Mouse (Mus musculus): ENCODE data around the gene Nog. TPM values are rescaled to one million over a fixed set of nuclear protein-coding genes. Genes with fewer than 3 reads are reported as not detected.

The Nog gene
- total RNA-seq (2021), result 10 to 100 TPM in 1 of 2 experiments, 1 to 10 TPM in 1; 9.6 to 12.7 TPM
- long read RNA-seq, transcript Nog-201 (1 exons, 1,695 nt), result major isoform, 7 of 7 reads
- long read RNA-seq, partial matches to known transcripts, result 0 of 7 reads
- long read RNA-seq, other reads (novel, unspliced or antisense), result 0 of 7 reads

DNA sequence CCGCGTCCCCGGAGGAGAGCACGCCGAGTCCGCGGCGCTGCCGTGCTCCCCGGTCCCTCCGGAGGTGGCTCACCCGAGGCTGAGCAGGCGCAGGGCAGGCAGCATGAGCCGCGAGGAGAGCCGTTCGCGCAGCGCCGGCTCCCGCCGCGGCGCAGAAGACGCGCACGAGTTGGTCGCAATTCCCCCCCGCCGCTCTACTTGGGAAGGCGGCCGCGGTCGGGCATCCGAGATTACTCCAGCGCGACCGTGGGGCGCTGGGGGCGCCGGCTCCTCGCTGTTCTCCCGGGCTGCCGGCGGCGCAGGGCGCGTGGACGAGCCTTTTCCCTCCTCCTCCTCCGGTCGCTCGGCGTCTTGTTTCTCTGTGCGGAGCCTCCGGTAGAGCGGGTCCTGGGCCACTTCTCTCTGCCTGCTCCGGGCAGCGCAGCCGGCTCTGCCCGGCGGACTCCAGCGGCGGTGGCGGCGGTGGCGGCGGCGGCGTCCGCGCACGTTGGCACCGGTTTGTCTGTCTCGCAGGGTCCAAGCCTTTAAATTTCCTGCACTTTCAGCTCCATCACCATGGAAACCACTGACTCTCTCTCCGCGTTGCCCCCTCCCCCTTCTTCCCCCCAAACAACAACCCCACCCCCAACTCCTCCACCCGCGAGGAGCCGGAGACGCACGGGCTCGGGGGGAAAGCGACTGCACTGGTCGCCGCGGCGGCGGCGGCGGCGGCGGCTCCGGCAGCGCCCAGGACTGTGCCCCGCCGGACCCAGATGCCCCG lies at the start of gene Nog:
Gene Nog (minus strand): TSS at position 277 of the 760 bp plus-strand sequence.
- peak; percentile 44 to 65 for DNase-seq (ENCODE audit: low spot score in 2 of 2)

DNA sequence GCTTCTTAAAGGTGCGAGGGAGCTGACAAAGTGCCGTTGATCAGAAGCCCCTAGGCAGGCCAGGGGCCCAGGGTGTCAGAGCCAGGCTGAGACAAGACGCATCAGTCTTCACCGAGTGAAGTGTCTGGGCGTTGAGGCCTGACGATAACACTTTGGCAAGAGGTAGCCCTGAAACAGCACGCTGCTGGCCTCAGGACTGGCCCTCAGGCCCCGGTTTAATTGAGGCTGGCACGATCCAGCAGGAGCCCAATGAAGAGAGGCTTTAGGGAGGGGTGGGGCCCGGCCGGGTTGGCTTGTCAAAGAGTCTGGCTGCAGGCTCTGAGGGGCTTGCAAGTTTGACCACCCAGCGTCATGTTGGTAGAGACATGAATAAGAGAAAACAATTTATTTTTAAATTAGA lies 38.1 kb upstream of the Nog start:
- DNase-seq (ENCODE audit: low spot score in 2 of 2), result no peak

DNA sequence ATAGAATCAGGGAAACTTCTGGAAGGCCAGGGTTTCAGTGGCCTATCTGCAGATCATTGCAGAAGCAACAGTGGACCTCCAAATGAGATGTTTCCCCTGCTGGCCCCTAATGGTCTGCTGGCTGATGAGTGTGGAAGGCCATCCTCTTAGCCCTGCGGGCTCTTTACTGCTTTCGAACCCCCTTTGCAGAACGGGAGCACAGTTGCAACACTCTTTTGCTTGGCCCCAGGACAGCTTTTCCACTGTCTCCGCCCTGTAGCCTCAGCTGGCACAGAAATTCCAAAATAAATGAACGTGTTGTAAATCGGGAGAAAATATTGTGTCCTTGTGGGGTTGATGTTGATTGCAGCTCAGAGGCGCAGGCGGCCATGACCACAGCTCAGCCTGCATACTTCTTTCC lies 37.7 kb upstream of the Nog start:
- DNase-seq (ENCODE audit: low spot score in 2 of 2), result no peak

DNA sequence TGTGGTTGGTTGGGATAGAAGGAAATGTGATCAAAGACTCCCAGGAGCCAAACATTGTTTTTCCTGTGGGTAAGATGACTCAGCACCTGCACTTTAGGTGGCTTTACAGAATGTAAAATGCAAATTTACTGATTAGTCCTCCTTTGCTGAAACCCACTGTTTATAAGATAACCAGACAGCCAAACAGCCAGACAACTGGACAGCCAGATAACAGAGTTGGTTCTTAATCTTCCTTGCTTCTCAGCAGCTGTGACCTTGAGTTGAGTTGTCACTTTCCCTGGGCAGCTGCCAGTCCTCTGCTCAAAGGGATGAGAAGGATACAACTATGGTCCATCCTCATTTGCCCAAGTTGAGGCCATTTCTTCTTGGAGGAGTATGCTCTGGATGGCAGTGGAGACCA lies 35.8 kb upstream of the Nog start:
- DNase-seq (ENCODE audit: low spot score in 2 of 2), result no peak

DNA sequence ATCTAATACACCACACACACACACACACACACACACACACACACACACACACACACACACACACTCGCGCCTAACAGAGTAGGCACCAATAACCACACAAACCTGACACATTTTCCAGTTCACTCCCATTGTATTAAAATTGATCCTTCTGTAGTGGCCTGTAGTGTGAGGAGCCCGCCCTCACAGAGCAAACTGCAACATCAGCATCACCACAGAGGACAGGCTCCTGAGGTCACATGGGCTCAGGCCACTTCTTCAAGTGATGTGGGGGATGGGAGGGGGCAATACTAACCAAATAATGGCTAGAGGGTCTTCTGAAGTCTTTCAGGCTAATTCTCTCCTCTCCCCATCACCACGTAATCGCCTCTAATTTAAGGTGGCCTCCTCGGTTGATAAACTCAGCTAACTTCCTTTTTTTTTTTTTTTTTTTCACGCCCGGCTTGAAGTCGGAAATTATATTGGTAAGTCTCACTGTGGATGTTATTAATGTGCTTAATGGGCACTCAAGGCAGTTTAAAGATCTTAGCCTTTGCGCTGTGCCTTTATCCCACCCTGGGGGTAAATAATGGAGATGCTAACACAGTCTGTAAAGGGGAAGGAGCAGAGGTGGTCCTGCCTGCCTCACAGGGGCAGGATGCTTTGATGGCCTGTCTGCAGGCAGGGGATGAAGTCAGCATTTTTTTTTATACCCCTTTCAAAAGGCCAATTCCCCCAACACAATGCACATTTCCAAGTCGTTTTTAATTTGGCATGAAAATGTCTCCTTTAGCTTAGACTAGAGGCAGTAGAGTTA lies 25.2 kb upstream of the Nog start:
- DNase-seq (ENCODE audit: low spot score in 2 of 2), result no peak

DNA sequence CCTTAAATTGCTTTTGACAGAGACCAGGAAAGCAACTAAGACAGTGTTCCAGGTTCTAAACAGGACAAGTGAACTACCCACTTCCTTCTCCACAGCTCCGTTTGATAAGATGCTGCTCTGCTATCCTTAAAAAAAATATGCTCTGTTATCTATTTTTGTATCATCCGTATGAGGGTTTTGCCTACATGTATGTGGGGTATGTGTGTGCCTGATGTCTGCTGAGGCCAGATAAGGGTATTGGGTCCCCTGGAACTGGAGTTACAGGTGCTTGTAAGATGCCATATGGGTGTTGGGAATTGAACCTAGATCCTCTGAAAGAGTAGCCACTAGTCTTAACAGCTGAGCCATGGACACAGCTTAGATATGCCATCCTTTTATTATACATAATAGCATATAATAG lies 19.6 kb upstream of the Nog start:
- DNase-seq (ENCODE audit: low spot score in 2 of 2), result no peak

DNA sequence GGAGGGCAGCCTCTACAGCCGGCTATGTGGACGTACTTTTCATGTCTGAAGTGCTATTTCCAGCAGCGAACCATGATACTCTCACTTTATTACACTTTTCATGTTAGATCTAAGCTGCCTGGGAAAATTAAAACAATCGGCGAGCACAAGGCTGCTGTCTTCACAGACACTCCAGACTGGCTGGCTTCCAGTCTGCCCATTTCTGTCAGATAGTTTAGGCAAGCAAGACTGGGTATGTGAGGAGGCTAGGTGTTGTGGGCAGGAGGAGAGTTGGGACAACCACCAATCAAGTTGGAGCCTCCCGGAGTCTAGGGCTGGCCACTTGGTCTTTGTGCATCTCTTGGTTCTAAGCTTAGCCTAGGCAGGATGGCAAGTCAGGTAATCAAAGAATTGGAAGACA lies 17.5 kb upstream of the Nog start:
- no peak for DNase-seq (ENCODE audit: low spot score in 2 of 2)

DNA sequence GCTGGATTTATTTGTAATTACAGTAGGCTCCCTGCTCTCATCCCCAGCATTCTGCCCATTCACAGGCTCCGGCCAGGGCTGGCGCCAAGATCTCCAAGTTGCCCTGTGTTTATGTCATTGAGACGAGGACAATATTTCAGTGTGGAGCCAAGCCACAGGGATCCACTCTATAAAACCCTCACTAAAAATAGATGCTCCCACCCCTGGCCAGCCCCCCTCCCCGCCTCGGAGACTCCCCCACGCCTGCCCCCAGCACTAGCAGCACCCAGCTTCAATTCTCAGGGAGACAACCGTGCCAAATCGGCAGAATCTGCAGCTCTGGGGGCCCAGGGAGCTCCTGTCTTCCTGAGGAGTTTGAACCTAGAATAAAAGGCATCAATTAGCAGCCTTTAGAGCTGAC lies 16.2 kb upstream of the Nog start:
- DNase-seq (ENCODE audit: low spot score in 2 of 2), result no peak

DNA sequence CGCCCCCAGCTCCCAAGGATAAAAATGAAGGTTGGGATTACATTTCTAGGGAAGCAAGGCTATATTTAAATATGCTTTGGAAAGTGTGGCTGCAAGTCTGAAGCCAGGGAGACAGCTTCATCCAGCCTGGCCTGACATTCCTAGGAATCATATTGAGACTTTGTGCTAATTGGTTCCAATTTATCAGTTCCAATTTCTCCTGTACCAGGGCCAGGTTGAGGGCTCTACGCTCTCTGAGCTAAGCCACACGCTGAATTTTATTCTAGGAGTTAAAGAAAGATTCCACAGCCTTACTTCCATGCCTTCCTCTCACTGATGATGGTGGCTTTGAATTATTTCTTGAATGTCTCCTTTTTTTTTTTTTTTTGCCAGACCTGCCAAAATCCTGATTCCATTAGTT lies 15.6 kb upstream of the Nog start:
- DNase-seq (ENCODE audit: low spot score in 2 of 2), result no peak

DNA sequence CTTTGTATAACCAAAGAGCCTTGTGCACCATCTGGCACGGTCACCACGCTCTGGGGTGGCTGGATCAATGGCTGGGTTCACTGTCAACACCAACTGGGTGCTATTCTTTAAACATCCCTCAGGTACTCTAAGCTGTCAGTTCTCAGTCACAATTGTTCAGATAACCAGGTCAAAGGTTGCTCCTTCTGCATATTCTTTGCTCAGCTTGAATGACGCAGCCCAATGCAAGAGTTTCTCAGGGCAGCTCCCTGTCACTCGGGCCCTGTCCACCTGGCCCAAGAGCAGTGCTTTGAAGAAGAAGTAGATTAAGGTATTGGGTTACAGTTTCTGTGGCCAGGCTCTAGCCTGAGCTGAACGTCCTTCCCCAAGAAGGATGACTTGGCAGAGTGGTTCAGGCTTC lies 12.2 kb upstream of the Nog start:
- no peak for DNase-seq (ENCODE audit: low spot score in 2 of 2)

DNA sequence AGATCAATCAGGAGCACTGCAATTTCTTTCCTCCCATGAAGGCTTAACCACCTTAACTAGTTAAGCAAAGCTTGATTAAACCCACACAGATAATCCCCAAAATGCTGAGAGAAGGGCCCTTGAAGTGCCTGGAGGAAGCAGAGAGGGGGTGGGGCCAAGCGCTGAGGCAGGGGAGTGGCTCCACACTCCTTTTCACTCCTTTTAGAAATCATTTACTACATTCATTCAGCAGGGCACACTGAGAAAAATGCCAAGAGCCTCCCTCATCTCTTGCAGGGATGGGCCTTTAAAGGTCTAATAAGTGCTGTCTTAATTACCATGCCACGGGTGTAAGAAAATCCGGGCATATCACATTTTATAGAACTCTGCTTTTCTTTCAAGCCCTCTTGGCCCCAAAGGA lies 10.2 kb upstream of the Nog start:
- DNase-seq (ENCODE audit: low spot score in 2 of 2), result no peak

DNA sequence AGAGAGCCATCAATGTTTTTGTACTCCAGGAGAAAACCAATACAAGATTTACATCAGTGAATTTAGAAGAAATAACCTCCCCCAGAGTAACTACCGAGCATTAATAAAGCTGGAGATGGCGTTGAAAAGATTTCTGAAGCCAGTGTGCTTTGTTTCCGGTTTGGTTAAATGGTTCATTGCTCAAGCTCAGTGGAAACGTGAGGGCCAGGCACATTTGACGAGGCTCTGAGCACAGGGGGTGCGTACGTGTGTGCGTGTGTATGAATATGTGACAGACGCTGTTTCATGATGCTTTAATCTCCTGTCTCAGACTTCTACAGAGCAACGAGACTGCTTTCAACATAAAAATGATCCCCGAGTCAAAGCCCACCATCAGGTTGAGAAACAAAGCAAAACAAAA lies 8.1 kb upstream of the Nog start:
- no peak for DNase-seq (ENCODE audit: low spot score in 2 of 2)

DNA sequence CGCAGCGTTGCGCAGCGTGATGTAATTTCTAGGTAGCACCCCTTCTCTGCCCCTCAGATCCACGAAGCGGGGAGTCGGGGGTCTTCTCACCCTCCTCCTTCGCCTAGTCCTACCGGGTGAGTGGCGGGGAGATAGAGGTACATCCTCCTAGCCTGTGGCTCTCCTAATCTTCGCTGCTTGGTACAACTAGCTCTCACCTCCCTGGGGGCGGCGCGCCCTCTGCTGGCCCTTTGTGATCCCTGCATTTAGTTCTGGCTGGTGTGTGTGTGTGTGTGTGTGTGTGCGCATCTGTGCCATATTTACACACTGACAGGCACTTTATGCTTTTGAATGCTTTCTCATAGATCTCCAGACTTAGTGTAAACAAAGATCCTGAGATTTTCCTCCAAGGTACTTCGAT lies 1.3 kb upstream of the Nog start:
- peak; percentile 83 to 88 for DNase-seq (ENCODE audit: low spot score in 2 of 2)

DNA sequence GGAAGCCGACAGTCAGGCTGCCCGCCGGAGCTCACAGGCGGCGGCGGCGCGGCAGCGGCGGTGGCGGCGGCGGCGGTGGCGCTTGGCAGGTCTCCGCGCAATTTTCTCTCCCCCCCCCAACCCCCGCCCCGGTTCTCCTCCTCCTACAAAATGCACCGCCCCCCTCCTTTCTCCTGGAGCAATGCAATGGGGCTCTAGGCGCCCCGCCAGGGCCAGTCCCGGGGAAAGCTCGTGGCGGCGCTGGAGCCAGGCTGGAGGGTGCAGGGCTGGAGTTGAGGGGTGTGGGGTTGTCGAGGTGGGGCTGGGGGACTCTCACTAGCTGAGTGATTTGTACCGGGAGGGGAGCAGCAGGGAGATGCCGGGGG lies 666 bp upstream of the Nog start:
- DNase-seq (ENCODE audit: low spot score in 2 of 2), result peak; percentile 65 to 80

DNA sequence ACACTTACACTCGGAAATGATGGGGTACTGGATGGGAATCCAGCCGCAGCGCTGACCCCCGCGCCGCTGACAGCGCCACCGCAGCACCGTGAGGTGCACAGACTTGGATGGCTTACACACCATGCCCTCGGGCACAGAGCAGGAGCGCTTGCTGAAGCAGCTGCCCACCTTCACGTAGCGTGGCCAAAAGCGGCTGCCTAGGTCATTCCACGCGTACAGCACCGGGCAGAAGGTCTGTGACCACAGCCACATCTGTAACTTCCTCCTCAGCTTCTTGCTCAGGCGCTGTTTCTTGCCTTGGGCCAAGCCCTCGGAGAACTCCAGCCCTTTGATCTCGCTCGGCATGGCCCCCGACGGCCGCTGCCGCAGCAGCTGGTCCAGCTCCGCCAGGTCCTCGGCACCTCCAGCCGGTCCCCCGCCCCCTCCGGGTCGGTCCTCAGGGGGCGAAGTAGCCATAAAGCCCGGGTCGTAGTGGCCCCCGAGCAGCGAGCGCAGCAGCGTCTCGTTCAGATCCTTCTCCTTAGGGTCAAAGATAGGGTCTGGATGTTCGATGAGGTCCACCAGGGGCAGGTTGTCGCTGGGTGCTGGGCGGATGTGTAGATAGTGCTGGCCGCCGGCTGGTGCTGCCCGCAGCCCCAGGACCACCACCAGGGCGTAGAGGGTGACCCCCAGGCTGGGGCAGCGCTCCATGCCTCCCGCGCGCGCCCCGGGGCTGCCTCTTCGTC lies 639 bp downstream of the Nog start:
- DNase-seq (ENCODE audit: low spot score in 2 of 2), result no peak

DNA sequence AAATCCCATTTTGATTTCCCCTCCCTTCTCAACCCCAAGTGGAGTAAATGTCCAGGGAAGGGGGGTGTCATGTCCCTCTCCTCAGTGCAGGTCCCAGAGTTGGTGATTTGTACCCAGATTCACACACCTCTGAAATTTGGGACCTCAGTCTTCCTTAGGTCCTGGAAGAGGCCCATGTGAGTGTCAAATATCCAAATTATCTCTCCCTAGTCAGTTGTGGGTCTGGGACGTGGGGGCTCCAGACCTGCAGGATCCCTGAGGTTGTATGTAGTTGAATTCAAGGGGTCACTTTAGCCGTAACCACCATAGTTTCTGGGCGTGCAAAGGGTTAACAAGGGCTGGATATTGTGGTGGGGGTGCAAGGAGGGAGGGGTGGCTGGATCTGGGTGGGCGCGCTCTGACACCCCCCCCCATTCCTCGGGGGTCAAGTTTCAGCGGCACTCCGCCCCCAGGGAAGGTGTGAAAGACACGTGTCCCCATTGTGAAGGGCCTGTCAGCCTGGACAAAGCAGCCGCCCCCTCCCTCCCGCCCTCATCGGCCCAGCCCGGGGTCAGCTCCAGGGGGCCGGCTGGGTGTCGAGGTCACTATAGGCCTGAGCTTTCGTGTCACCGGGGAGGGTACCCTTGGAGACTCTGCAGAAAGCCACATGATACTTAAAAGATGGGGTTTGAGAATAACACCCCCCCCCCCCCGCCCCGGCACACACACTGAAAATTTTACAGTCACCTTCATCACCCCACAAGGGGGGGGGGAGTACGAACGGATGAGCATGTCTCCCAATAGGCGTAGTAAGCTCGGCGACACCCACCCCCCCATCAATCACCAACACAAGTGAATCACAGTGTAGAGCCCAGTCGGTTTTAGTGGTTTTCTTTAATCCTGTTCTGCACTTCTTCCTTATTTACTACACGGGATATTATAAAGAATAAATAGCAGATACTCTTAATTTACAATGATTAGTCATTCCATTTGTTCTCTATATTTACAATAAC lies 2.1 kb downstream of the Nog start:
- no peak for DNase-seq (ENCODE audit: low spot score in 2 of 2)

DNA sequence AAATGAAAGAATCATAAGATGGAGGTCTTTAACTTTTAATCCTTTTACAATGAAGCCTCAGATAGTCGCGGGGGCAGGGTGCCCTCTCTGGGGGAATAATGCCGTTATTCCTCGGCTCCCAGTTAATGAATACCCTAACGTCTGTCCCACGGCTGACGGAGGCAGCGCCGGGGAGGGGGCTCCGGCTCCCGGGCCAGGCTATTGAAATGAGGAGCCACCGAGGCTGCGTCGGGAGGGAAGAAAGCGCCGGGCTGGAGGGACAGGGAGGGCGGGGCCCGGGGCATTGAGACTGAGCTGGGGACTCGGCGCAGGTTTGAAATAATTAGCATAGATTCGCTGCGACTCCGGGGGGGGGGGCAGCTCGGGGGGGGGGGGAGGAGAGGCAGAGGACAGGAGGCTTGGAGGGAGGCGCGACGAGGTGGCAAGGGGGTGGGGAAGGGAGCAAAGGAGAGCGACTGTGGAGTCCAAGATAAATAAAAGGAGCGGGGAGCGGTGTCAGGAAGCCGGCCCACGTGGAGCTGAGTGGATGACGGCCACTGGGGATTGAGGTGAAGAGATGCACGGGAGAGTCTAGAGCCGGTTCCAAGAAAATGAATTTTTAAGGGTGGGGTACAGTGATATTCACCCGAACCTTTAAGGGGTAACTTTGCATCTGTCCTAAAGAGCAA lies 2.9 kb downstream of the Nog start:
- no peak for DNase-seq (ENCODE audit: low spot score in 2 of 2)

DNA sequence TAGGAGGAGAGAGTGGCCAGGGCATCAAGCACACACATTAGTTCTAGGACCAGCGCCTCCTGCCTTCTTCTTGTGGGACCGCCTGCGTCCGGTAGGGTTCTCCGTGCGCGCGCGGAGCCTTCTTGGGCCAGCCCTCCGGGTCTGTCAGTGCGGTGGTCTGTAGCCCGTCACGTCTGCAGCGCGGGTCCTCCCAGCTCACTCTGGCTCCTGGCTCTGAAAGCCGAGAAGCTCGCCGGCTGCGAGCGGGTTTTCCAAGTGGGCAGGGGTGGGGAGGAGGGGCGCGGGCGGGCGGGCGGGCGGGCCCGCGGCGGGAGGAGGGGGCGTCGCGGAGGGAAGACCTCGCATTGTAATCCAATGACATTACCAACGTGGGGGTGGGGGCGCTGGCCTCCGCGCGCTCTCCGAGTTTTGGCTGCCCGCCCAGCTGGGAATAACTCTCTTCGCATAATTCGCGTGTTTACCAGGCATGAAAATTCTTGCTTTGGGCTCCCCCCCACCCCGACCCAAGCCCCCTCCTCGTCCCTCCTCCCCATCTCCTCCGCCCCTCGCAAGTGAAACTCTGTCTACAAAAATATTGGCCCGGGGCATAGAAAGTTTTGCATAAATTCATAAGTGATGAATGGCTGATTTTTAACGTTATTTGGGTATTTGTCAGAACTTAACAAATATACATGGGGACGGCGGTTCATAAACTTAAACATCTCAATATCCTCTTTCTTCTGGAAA lies 3.7 kb downstream of the Nog start:
- no peak for DNase-seq (ENCODE audit: low spot score in 2 of 2)

DNA sequence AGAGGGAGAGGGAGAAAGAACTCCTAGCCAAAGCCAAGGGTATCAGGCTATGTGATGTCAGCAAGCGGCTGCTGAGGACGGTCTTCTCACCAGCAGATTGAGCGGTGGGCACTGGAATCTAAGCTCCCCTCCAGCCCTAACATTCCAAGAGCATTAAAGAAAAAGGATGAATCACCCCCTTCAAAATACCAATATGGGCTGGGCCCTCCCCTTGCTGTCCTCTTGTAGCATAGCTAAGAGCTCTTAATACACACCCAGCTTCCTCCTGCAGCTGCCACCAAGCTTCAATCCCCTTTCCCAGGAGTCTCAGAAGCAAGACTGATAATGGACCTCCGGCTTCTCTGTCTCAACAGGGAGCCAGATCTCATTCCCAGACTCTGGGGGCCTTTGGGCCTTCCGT lies 4.6 kb downstream of the Nog start:
- DNase-seq (ENCODE audit: low spot score in 2 of 2), result no peak

All from layer of hippocampus, adult 18-20 months (tissue).